Mouse (Mus musculus): ENCODE measurements around the gene Col13a1.
A peak's percentile ranks its signal among the peaks of the same experiment; 100 is the strongest.

Gene Col13a1

DNA sequence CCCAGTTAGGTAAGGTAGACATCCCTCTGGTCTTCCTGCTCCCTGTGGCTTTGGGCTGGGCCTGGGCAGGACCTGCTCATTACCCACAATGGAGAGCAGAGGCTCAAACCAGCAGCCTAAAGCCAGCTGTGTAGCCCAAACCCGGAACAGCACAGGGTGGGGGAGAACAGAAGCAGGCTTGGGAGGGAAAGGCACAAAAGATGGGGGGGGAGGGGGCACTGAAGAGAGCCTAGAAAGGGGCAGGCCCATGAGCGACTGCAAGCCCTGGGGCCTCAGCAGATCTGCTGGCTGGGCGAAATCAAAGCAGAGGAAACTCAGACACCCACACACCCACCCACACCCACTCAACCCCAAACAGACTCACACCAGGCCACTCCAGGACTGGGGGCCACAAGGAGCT, 11.7 kb downstream of the Col13a1 start:
- DNase-seq = no peak

GRCm38 (mm10) chr10:61965386-61965841, 13.5 kb downstream of the Col13a1 start:
- DNase-seq = no peak

GRCm38 (mm10) chr10:61956718-61957117, 22.2 kb downstream of the Col13a1 start:
- DNase-seq = peak; percentile 51

- DNase-seq = no peak
Observed at GRCm38 (mm10) chr10:61953916-61954315, 25.0 kb downstream of the Col13a1 start.

DNA sequence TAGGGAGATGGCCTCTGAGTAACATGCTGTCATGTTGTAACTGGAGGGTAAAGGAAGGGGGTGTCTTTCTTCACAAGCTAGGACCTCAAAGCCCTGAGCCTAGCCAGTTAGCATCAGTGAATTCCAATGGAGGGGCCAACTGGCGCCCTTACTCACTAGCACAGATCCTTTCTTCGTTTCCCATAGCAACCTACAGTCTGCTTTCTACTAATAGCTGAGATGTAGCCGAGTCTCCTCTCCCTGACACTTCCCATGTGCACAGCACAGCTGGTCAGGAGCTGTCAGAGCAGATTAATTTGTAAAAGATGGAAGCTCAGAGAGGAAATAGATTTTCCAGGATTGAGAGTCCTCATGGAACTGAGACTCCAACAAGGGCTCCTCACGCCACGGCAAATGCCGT, 29.4 kb downstream of the Col13a1 start:
- DNase-seq = no peak

GRCm38 (mm10) chr10:61944386-61944785, 34.5 kb downstream of the Col13a1 start:
- DNase-seq = no peak

DNA sequence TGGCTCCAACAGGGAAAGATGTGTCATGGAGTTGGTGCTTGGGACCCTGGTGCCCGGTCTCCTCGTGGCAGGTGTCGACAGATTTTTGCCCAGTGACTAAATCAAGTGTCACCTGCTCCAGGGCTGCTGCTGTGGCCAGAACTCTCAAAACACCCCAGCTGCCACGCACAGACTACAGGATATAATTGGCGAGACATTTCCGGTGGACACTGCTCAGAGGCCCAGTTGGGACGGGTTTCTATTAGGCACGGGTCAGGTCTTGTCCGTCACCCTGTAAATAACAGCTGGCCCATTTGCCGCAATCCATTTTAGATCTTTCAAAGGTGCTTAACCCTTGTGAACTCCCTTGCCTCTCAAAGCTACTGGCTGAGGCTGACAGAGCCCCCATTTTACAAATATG, 35.4 kb downstream of the Col13a1 start:
- DNase-seq = no peak

- DNase-seq = no peak
Observed at GRCm38 (mm10) chr10:61942719-61943118, 36.2 kb downstream of the Col13a1 start.

DNA sequence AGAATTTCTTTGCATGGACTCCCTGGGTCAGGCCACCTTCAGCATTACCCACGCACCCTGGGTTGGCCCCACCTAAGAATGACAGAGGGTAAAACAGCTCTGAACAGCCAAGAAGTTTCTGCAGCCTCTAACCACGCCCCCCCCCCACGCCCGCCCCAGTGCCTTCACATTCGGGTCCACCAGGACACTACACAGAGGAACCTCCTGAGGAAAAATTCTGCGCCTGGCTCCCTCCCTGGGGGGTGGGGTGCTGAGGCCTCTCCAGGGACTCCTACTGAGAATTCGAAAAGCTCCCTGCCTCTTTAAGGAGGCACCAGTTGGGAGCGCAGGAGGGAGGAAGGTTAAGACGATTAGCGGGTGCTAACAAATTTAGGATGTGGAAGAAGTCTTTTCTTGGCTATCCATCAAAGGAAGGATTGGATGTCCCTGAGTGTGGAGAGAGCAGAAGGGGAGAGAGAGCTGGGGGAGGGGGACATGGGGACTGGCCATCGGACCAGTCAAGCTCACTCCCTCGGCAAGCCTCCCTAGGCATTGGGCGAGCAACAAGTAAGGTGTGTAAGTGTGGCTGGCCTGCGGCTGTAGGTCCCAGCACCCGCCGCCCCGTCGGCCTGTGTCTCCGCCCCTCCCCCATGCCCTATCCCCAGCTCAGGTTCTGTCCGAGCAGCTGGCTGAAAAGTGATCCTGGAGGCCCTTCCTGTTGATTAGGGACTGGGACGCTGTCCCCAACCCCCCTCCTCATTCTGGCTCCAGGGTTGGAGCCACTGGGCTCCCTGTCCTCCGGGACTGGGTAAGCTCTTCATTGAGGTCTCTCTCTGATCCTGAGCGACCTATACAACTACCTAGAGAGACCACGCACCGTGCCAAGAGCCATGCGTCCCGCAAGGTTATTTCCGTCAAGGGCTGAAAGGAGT, 42.4 kb downstream of the Col13a1 start:
- no peak for DNase-seq

DNA sequence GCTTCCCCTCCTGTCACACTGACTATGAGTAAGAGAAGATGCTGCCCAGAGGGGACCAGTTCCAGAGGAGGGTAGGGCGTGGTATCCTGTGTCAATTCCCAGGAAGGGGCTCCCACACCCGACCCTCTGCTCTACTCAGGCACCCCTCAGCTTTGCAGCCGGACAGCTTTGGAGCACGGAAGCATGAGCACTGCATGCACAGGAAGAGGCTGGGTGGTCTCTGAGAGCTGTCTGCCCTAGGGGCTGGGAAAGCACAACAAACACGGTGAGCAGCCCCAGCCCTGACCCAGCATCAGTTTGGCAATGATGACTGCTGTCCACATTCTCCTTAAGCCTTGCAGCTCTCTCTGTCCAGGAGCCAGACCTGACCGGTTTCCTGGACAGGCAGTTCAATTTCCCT, 47.2 kb downstream of the Col13a1 start:
- no peak for DNase-seq

GRCm38 (mm10) chr10:61929901-61930300, 49.0 kb downstream of the Col13a1 start:
- no peak for DNase-seq

GRCm38 (mm10) chr10:61928725-61929651, 49.9 kb downstream of the Col13a1 start:
- peak; percentile 46 for DNase-seq

- no peak for DNase-seq
Observed at GRCm38 (mm10) chr10:61925691-61926090, 53.2 kb downstream of the Col13a1 start.

DNA sequence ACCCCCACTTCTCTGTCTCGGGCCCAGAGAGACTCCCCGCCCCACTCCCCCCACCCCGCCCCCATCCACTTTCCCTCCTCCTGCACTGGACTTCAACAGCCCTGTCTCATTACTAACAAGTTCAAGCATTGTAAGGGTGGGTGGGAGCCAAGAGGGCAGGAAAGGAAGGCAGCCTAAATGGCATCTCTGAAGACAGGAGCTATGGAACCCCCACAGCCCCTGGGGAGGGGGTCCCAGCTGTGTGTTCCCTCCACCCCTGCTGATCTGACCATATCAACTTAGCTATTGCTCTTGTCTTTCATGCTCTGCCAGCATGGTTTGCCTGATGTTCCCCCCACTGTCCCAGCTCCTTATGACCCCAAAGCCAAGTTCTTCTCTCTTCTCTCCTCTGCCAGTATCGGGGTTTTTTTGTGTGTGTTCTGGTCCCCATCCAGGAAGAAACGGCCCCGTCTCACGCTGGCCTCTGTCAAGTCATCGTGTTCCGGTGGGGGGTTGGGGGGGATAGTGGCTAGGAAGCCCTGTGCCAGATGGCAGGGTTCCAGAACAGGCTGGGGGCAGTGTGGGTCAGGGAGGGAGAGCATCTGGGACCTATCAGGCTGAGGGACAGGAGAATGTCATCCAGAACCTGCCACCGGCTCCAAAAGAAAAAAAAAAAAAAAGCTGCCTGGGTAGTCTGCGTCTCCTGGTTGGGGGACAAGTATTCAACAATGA, 58.1 kb downstream of the Col13a1 start:
- DNase-seq = no peak

- DNase-seq = no peak
Observed at GRCm38 (mm10) chr10:61919924-61920654, 58.8 kb downstream of the Col13a1 start.

GRCm38 (mm10) chr10:61919496-61919895, 59.4 kb downstream of the Col13a1 start:
- DNase-seq = no peak

GRCm38 (mm10) chr10:61917066-61917465, 61.8 kb downstream of the Col13a1 start:
- DNase-seq = no peak

- no peak for DNase-seq
Observed at GRCm38 (mm10) chr10:61911770-61912169, 67.1 kb downstream of the Col13a1 start.

- no peak for DNase-seq
Observed at GRCm38 (mm10) chr10:61909004-61909403, 69.9 kb downstream of the Col13a1 start.

- peak; percentile 8 for DNase-seq
Observed at GRCm38 (mm10) chr10:61906226-61906625, 72.7 kb downstream of the Col13a1 start.

DNA sequence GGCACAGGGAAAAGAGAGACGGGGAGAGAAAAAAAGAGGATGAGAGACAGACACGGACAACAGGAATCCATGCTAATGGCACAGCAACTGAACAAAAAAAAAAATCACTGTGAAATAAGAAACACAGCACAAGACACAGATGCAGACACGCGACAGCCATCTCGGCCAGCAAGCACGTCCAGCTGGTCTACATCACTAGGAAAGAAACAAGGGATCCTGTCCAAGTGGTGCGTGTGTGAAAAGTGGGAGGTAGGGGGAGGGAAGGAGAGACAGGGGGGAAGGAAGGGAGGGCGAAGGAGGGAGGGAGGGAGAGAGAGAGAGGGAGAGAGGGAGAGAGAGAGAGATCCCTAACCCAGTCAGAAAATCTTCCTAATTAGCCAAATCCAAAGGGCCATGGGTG, 73.6 kb downstream of the Col13a1 start:
- no peak for DNase-seq

DNA sequence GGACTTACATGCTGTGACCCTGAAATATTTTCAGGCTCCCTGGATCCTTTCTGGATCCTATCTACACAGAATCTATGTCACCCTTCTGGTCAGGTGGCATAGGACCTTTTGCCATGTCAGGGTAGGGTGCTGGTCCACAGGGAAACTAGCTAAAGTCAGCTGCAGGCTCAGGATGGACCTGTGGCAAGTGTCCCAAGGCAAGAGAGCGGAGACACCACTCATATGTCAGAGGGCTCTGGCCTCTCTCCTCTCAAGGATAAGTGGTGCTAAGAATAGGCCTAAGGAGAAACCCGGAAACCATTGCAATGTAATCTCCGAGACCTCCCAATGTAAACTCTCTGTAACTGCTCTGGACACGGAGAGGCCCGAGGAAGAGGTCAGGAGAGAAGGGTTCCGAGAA, 80.8 kb downstream of the Col13a1 start:
- no peak for DNase-seq
